Mouse (Mus musculus) layer of hippocampus, adult 11-12 months (tissue): ENCODE results near the gene Lrrc72.

Experiments
- DNase-seq: peaks from one replicate; pipeline ENCODE4 v3.0.0; 2022; ENCODE audit warnings: low spot score

Lrrc72 gene

DNA sequence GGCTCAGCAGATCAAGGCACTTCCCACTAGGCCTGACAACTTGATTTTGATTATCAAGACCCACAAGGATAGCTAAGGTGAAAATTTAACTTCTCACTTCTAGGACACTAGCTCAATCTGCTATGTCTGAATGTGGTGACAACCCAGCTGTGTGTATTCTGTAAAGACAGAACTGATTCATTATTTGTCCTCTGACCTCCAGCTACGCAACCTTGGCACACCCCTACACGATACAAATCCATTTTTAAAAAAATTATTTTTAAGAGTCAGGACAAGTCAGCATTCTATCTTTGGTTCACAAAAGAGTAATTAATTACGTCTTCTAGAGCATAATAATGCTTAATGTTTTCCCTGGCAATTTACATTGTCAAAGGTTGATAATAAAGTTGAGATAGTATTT is 63.6 kb downstream of the Lrrc72 start:
- DNase-seq: no peak

DNA sequence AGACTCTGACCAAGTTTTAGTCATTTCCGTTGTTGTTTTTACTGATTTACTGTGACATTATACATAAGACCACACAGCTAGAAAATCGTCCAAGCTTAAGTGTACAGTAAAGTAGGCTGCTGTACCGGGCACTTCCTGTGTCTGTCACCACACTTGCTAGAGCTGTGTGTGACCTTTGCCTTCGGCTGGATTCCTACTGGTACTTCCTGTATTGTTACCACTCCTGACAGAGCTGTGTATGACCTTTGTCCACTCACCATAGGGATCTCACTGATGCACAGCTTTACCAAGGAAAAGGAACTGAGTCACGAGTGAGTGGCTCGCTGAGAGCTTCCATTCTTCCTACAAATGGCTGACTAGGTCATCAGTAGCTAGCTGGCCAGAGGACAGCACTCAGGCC is 66.1 kb downstream of the Lrrc72 start:
- DNase-seq: no peak

GRCm38 (mm10) chr12:36182570-36182969 is 70.6 kb downstream of the Lrrc72 start:
- DNase-seq: no peak

DNA sequence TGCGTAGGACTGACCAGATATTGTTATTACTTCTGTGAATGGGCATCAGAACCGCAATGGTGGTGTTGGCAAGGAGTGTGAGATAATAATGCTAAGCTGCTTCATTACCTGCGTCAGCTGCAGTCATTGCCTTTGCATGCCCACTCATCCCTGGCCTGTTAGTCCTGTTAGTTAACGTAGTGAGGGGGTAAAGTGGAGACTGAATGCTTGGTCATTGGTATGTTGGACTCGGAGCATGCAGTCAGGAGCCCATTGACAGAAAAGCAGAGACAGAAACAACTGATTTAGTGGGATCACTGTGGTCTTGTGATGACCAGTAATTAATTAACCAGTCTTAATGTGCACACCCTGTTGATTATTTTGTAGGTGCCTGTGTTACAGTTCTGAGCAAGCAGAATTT is 76.0 kb downstream of the Lrrc72 start:
- DNase-seq: no peak

DNA sequence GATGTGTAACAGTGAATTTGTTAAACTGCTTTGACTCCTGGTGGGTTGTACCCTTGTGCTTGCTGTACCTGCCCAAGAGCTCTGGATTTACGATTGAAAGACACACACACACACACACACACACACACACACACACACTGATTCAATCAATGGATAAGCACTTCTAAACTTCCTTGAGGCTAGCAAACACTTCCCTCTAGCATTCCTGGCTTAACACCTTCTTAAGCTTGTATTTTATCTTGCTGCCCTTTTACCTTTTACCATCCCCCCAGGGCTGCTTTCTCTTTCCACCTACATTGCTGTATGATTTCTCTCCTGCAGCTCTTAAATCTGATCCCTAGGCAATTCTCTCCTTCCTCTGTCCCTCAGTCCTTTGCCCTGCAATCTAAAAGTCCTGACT is 87.9 kb downstream of the Lrrc72 start:
- DNase-seq: no peak

- no peak for DNase-seq
These were observed 88.9 kb downstream of the Lrrc72 start for GRCm38 (mm10) chr12:36164126-36164791.
